Mouse (Mus musculus): ENCODE measurements at regions not wholly inside any gene's neighbourhood (a gene's known extent, or its start where the extent isn't known, plus 50 kb on each side); places are given as distances from the start of the nearest gene placed in this dataset.

DNA sequence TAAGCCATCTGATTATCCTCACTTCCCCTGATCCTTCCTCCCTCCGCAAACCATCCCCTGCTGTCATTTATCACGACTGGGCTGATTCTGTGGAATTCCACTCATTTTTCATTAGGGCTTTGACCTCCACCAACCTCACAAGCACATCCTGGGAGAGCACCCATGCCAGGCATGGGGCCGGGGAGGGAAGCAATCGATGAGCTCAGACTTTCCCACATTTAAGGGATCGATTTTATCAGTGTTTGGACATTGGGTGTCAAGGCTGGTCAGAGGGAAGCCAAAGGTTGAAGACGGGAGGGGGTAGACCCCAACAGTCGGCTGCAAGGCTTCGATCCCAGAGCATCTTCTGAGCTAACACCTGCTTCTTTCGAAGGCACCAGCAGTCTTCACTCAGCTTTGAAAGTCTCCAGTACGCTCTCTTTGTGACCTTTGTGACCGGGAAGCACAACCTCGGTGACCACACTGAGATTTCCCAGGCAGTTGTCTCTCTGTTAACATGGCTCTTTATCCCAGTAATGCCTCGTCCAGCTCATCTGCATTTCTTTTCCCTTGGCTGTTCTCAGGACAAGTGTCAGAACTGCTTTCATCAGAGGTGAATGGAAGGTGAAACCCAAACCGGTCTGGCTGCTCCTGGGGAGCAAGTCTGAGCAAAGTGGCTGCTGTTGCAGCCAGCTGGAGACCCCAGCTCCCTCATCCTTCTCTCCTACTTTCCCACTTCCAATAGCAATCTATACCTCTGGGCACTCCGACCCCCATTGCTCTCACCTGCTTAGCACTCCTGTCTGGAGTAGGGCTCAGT is 53.7 kb upstream of the Sox9 start:
- DNase-seq (ENCODE audit: low spot score): no peak

Measured in spleen, adult 12 weeks (tissue).